Mouse (Mus musculus) E14TG2a.4 (cell line): Measurements from ENCODE around the gene Hectd2.

ENCODE experiments used
- H3K27me3 ChIP-seq: 2 replicates; pipeline ENCODE4 v1.6.1; 2014; ENCODE audit warnings: low read length, control low read depth; ENCODE audit not compliant: insufficient read depth
- H3K36me3 ChIP-seq: 2 replicates; pipeline ENCODE4 v1.6.1; 2014; ENCODE audit warnings: low read length, control low read depth; ENCODE audit not compliant: insufficient read depth
- H3K4me1 ChIP-seq: replicated peaks from 2 replicates; pipeline ENCODE4 v1.6.1; 2014; ENCODE audit warnings: low read depth, low read length, control low read depth
- H3K4me3 ChIP-seq: replicated peaks from 2 replicates; pipeline ENCODE4 v1.5.1; 2014; ENCODE audit warnings: mild to moderate bottlenecking, low read length
- H3K9me3 ChIP-seq: 2 replicates; pipeline ENCODE4 v1.6.1; 2014; ENCODE audit warnings: low read length, control low read depth
- CTCF ChIP-seq: conservative IDR thresholded peaks from 2 replicates; pipeline ENCODE4 v1.5.1; 2014; ENCODE audit warnings: low read length
- NANOG ChIP-seq: IDR thresholded peaks from 2 replicates; pipeline ENCODE4 v1.6.1; 2014; ENCODE audit warnings: borderline replicate concordance, low read length, mixed read lengths
- POU5F1 ChIP-seq: IDR thresholded peaks from 2 replicates; pipeline ENCODE4 v1.6.1; 2014; ENCODE audit warnings: low read length, borderline replicate concordance

The Hectd2 gene

DNA sequence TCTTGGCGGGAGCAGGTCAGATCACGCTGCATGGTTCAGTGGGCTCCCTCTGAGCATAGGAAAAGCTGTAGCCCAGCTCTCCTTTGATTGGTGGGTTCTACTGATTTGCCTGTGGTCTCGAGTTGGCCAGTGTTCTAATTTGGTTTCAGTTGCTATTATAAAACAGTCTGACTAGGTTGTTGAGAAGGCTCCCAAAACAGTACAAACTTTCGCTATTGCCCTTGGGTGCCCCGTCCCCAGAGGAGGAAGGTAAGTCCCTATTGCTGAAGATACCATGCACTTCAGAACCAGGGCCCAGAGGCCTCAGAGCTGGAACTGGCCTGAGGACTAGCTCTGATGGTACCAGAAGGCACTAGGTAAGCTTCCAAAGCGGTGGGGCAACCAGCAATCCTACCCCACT lies 112.9 kb downstream of the Hectd2 start:
- Histone ChIP-seq H3K36me3 (no peaks in the 10 kb centered on the region), H3K4me1 (no peaks in the 10 kb centered on the region), H3K4me3 (no peak overlapping the region), H3K27me3 (peaks cover 9% of the 10 kb centered on the region; the same call in 1 of the 2 replicates), H3K9me3 (no peaks in the 10 kb centered on the region)
- no peak for TF ChIP-seq CTCF
- TF ChIP-seq POU5F1: no peak
- no peak for TF ChIP-seq NANOG

GRCm38 (mm10) chr19:36668098-36668497 lies 113.7 kb downstream of the Hectd2 start:
- no peak overlapping the region for H3K4me3 ChIP-seq
- H3K27me3 ChIP-seq: peaks cover 9% of the 10 kb centered on the region; the same call in 1 of the 2 replicates
- TF ChIP-seq CTCF: no peak
- no peak for TF ChIP-seq POU5F1
- no peak for TF ChIP-seq NANOG
- H3K9me3 ChIP-seq: no peaks in the 10 kb centered on the region
- H3K4me1 ChIP-seq: no peaks in the 10 kb centered on the region
- no peaks in the 10 kb centered on the region for H3K36me3 ChIP-seq

- Histone ChIP-seq H3K36me3 (no peaks in the 10 kb centered on the region), H3K9me3 (no peaks in the 10 kb centered on the region), H3K4me1 (no peaks in the 10 kb centered on the region), H3K4me3 (no peak overlapping the region), H3K27me3 (peaks cover 9% of the 10 kb centered on the region; the same call in 1 of the 2 replicates)
- TF ChIP-seq CTCF (no peak), NANOG (no peak), POU5F1 (no peak)
Observed at GRCm38 (mm10) chr19:36668881-36669639, 114.6 kb downstream of the Hectd2 start.

GRCm38 (mm10) chr19:36669720-36670451 lies 115.4 kb downstream of the Hectd2 start:
- Histone ChIP-seq H3K4me1 (no peaks in the 10 kb centered on the region), H3K27me3 (peaks cover 9% of the 10 kb centered on the region; the same call in 1 of the 2 replicates), H3K9me3 (no peaks in the 10 kb centered on the region), H3K36me3 (no peaks in the 10 kb centered on the region), H3K4me3 (no peak overlapping the region)
- no peak for TF ChIP-seq CTCF
- no peak for TF ChIP-seq POU5F1
- TF ChIP-seq NANOG: no peak
